ENCODE assay signal across 13 mouse cellular contexts in the genomic region with DNA sequence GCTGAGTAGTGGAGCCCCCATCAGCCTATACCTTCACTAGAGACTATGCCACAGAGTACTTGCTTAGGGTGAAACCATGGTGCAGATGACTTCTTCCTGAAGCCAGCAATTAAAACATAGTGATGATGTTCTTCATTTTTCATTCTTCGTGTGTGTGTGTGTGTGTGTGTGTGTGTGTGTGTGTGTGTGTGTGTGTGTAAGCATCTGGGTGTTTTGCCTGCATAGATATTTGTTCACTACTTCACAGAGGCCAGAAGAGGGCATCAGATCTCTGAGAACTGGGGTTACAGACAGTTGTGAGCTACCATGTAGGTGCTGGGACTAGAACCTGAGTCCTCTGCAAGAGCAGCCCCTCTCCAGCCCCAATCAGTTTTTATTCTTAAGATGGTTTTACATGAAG.
"Had no signal": no experiment of that assay in that cellular context is flagged by ENCODE, and none has a peak within 500 bp of the region (broad histone marks: within the 10 kb centered on the region; RNA-seq: fewer than 3 reads in every experiment).

No protein-coding gene starts in this region.

- H3K36me3 ChIP-seq: midbrain, embryonic 10.5 days; midbrain, embryonic 12.5 days; midbrain, embryonic 15.5 days; neural tube, embryonic 12.5 days had no signal

- H3K4me1 ChIP-seq: midbrain, embryonic 10.5 days; midbrain, embryonic 12.5 days; midbrain, embryonic 15.5 days; neural tube, embryonic 12.5 days had no signal

- H3K9me3 ChIP-seq: midbrain, embryonic 12.5 days; midbrain, embryonic 15.5 days; neural tube, embryonic 12.5 days had no signal

- H3K27me3 ChIP-seq: midbrain, embryonic 15.5 days; neural tube, embryonic 12.5 days had no signal

- H3K9ac ChIP-seq: lung, embryonic 14.5 days; midbrain, embryonic 12.5 days; midbrain, embryonic 15.5 days; neural tube, embryonic 12.5 days had no signal

- DNase-seq: lung, adult 18-20 months; lung, embryonic 14.5 days; lung, postnatal 10 days; lung, postnatal 4 days; right cerebral cortex, postnatal 14 days; spleen, adult 18-20 months; thymus, adult 18-20 months; thymus, postnatal 25 days; thymus, postnatal 4 days had no signal

- H3K27ac ChIP-seq: midbrain, embryonic 10.5 days; midbrain, embryonic 12.5 days; midbrain, embryonic 15.5 days; neural tube, embryonic 12.5 days had no signal

- ATAC-seq: midbrain, embryonic 15.5 days had no signal

- H3K4me3 ChIP-seq: midbrain, embryonic 10.5 days; midbrain, embryonic 12.5 days; midbrain, embryonic 15.5 days; neural tube, embryonic 12.5 days had no signal

- H3K4me2 ChIP-seq: lung, embryonic 14.5 days; midbrain, embryonic 12.5 days; midbrain, embryonic 15.5 days; neural tube, embryonic 12.5 days had no signal
